Mouse (Mus musculus) central nervous system, embryonic 18 days (tissue): ENCODE data around the gene Nicn1. TPM values are rescaled to one million over a fixed set of nuclear protein-coding genes. Genes with fewer than 3 reads are reported as not detected.

Experiments
- polyA plus RNA-seq: library from polyadenylated mRNA; depleted of rRNA; stranded (reverse); fragments of >200 nt; gene quantifications from 2 replicates; pipeline ENCODE4 v1.2.3, GENCODE M21; 2012; rRNA removed

Gene Nicn1
- 104 and 128 TPM in 2 replicates for polyA plus RNA-seq

DNA sequence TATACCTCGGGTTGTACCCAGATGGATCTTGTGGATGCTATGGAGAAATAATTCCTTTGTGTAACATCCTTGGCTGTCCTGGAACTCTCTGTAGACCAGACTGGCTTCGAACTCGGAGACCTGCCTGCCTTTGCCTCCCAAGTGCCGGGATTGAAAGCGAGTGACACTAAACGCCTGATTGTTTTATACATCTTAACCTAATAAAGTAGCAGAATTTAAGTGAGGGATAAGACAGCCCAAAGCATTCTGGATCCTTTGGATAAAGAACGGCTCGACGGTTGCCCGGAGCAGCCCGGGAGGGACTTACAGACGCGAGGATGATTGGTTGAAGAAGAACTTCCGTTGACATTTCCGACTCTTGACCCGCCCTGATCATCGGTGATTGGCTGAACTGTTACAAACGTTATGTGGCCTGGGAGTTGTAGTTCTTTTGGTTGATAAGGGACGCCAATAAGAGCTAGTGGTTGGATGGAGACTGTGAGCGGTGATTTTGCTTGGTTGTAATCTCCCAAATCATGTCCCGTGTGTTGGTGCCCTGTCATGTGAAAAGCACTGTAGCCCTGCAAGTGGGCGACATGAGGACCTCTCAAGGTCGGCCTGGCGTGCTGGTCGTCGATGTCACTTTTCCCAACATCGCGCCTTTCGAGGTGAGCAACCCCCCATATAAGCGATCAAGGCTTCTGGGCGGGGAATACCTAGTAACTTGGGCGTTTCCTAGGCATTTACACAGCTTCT, at the start of gene Nicn1:
Nicn1 (plus strand) TSS at position 414 of the 735 bp plus-strand sequence.

DNA sequence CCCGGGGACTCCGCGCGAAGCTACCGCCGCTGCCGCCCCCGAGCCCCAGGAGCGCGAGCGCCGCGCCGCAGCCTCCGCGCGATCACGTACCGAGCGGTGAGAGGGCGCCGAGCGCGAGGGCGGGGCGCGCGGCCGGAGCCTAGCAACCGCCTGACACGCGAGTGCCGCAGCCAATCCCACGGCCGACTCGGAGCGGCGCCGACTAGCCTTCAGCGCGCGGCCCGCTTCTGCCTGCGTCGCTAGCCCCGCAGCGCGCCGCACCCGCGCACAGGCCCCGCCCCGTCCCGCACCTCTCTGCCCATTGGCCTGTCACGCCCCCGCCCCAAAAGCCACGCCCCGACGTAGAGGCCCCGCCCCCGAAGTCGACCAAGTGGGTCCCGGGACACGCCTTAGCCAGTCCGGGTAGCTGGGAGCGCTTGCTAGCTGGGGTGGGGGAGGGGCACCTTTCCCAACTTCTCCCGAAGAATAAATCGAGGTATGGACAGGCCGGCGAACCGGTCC, 26.5 kb upstream of the Nicn1 start, which contains the start of gene Dag1:
Dag1 (minus strand) TSS at position 269 of the 501 bp plus-strand sequence.

DNA sequence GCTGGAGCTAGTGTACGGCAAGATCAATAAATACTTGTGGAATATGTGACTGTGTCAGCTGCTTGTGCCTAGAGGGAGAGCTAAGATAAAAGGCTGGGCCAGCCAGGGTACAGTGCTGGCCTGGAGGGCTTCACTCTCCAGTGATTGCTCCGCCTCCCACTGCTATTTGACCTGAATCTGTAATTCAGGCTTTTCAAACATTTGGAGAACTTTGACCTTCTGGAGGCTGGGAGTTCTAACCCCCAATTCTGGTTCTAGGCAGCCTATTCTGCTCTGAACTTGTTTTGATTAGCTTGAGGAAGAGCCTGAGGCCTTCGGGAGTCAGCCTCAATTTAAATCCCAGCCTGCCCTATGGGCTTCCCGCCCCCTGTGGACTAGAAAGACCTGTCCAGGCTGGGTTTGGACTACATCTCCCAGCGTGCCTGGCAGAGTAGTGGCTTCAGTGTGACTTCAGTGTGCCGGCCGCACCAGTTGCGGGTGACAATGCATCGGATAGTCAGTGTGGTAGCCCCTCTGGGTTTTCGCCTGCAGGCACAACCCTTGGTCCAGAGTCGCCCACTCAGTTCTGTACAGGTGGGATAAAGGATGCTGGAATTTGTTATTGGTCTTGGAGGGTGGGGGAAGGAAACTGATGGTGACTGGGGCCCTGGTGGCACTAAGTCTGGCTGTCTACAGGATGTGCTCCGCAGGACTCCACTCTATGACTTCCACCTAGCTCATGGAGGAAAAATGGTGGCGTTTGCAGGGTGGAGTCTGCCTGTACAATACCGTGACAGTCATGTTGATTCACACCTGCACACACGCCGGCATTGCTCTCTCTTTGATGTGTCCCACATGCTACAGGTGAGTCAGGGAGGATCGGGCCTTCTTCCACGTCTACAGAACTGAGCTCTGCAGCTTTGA, 6.5 kb downstream of the Nicn1 start, which contains the start of gene Amt:
Amt (plus strand) TSS at position 401 of the 903 bp plus-strand sequence.

DNA sequence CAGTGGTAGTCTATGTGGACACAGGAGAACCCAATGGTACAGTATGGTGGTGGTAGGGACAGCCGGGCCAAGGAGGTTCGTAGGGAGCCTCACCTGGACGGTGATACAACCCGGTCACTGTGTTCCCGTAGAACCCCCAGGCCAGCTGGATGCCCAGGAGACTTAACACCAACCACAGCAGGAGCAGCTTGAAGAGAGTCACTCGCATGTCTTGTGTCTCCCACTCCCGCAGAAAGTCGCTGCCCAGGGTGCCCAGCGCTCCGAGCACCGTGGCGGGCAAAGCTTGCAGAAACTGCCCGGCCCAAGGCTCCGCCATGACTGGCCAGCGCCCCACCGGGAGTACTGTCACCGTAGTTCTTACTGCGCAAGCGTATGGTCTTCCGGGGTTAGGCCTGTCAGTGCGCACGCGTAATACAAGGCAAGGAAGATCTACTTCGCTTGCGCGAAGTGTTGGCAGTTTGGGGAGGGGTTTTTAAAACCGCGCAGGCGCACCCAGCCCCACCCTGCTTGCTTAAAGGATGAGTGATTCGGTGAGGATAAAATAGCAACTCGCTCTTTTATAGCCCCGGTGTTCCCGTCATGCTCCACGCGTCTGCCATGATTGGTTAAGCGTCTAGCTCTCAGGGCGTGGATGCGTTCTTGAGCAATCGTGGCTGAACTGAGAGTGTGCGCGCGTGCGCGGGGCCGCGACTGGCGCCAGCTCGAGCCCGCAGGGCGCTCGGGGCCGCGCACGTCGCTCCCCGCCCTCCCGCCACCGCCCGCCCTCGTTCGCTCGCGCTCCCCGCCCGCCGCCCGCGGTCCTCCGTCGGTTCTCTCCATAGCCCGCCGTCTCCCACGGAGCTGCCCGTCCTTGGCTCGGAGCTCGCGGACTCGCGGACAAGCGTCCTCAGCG, 15.6 kb downstream of the Nicn1 start, which contains the start of the genes Rhoa and Tcta:
Rhoa (plus strand) TSS at position 501 of the 892 bp plus-strand sequence.
Tcta (minus strand) TSS at position 532 of the 892 bp plus-strand sequence.

DNA sequence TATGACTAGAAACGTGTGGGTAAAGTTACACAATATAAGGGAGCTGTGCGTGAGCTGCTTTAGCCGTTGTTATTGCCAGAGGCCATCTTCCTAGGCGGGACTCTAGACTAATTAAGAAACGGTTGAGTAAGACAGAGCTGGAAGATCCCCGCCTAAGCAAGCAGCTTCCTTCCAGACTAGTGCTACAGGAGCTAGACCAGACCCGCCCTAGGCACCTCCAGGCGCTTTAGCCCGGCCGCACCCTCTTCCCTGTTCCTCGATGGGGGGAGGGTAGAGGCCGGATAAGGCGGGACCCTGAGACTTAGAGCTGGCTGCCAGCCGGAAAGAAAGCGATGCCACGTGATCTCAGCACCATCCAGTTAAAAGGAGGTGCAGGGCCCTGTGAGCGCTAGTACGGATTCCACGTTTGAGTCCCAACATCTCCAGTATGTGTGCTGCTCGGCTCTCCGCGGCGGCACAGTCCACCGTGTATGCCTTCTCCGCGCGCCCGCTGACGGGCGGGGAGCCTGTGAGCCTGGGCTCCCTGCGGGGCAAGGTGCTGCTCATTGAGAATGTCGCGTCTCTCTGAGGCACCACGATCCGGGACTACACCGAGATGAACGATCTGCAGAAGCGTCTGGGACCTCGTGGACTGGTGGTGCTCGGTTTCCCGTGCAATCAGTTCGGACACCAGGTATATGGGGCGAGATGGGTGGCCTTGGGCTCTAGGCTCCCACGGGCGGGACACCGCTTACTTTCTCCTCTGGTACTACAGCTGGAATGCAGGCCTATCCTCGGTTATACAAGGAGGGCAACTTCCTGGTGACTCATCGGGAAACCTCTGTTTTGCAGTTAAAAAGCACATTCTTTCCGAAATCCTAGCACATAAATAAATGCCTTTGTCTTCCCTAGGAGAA, 48.9 kb downstream of the Nicn1 start, which contains the start of gene Gpx1:
Gpx1 (plus strand) TSS at position 18 of the 896 bp plus-strand sequence.

Other genes starting within 250 kb of the Nicn1 start
- 13.7 and 14.8 TPM in 2 replicates for gene Gmppb, start 241.2 kb upstream of the Nicn1 start, polyA plus RNA-seq
- gene Amigo3, start 237.3 kb upstream of the Nicn1 start, polyA plus RNA-seq = 1.8 and 2.4 TPM in 2 replicates
- gene Mst1, start 210.0 kb upstream of the Nicn1 start, polyA plus RNA-seq = 0.08 TPM in 1 of 2 replicates, not detected in the other
- 69.5 and 73.6 TPM in 2 replicates for gene Rnf123, start 207.1 kb upstream of the Nicn1 start, polyA plus RNA-seq
- 47.2 and 50.7 TPM in 2 replicates for gene Apeh, start 195.8 kb upstream of the Nicn1 start, polyA plus RNA-seq
- gene Bsn, start 100.0 kb upstream of the Nicn1 start, polyA plus RNA-seq = 20.1 and 25.7 TPM in 2 replicates
- 33.7 and 34.6 TPM in 2 replicates for gene Dag1, start 26.5 kb upstream of the Nicn1 start, polyA plus RNA-seq
- gene Amt, start 6.4 kb downstream of the Nicn1 start, polyA plus RNA-seq = 62.3 and 64.8 TPM in 2 replicates
- 143 and 147 TPM in 2 replicates for gene Rhoa, start 15.7 kb downstream of the Nicn1 start, polyA plus RNA-seq
- gene Tcta, start 15.7 kb downstream of the Nicn1 start, polyA plus RNA-seq = 34.3 and 38.3 TPM in 2 replicates
- 311 and 335 TPM in 2 replicates for gene Gpx1, start 48.5 kb downstream of the Nicn1 start, polyA plus RNA-seq
- 124 and 135 TPM in 2 replicates for gene Usp4, start 57.4 kb downstream of the Nicn1 start, polyA plus RNA-seq
- gene 1700102P08Rik, start 102.4 kb downstream of the Nicn1 start, polyA plus RNA-seq = 3.3 and 3.5 TPM in 2 replicates
- gene Ccdc36, start 138.1 kb downstream of the Nicn1 start, polyA plus RNA-seq = 2.2 and 2.7 TPM in 2 replicates
- not detected in 2 replicates for gene BC048562, start 146.1 kb downstream of the Nicn1 start, polyA plus RNA-seq
- gene Ccdc71, start 170.1 kb downstream of the Nicn1 start, polyA plus RNA-seq = 32.4 and 35.2 TPM in 2 replicates
- 67.4 and 67.8 TPM in 2 replicates for gene Klhdc8b, start 171.2 kb downstream of the Nicn1 start, polyA plus RNA-seq
- gene Lamb2, start 189.3 kb downstream of the Nicn1 start, polyA plus RNA-seq = 25.1 and 35.7 TPM in 2 replicates
- 131 and 138 TPM in 2 replicates for gene Usp19, start 200.2 kb downstream of the Nicn1 start, polyA plus RNA-seq
- 120 and 140 TPM in 2 replicates for gene Qars, start 217.3 kb downstream of the Nicn1 start, polyA plus RNA-seq
- 135 and 137 TPM in 2 replicates for gene Qrich1, start 226.4 kb downstream of the Nicn1 start, polyA plus RNA-seq